Mouse (Mus musculus) hindlimb bud, embryonic 11.5 days (tissue): ENCODE data around the gene Trim24.
"Not testable (repeated sequence)": the region's sequence is repeated elsewhere in the genome, so short reads cannot be mapped to it uniquely, and the experiment has no call there.

Experiments
- DNase-seq: peaks from one replicate; pipeline ENCODE4 v3.0.0-alpha.2; 2012; ENCODE audit warnings: low read depth, low spot score; ENCODE audit errors: extremely low spot score

The Trim24 gene

DNA sequence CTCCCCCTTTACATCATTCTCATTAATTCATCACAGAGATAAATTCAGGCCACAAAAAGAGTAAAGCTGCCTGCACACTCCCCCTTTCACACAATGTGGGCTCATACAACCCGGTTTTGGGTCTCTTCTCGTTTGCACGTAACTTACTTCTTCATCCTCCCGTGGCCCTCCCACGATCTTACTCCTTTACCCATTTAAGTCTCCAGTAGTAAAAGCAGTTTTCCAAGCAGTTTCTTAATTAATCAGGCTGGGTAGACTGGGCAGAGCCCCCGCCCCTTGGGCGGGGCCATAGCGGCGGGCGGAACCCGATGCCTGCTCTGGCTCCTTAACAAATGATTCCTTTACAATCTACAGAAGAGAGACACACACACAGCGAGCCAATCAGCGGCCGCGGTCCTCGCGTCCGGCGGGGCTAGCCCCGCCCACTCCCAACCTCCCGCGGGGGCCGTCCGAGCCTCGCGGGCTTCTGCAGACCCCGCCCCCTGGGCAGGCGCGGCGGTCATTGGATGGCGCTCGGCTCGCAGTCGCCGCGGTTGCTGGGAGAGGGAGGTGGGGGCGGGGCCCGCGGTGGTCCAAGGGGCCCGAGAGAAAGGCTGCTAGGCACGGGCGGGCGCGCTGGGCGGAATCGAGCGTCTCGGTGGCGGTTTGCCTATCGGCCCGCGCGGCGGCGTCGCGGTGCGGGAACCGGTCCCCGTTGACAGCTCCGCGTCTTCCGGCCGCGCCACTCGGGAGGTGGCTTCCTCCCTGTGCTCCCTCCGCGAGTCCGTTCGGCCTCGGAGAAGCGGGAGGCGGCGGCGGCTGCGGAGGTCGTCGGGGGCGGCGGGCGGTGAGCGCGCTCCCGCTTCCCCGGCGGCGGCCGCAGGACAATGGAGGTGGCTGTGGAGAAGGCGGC lies at the start of gene Trim24:
Trim24 (plus strand) TSS at position 567 of the 892 bp plus-strand sequence.
- peak; percentile 89 for DNase-seq

DNA sequence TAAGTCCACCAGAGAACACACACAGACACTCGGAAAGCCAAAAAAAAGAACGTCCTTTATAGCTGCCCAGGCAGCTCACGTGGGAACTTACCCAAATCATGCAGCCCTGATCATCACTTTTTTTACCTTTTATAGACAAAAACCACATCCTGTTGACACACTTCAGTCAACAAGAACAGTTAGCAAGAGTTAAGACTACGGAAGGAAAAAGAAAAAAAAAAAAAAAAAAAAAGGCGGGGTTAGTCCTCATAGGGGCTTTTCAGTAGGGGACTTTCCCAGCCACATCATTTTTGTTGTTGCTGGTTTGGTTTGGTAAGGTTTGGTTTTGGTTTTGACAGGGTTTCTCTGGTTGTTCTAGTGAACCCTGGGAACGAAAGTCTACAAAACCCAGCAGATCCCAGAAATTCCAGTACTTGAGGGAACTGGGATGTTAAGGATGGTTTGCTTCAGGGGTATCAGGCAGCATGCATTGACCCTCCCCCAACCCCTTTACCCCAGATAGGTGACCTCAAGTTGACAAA lies 49.0 kb upstream of the Trim24 start:
- no peak for DNase-seq

DNA sequence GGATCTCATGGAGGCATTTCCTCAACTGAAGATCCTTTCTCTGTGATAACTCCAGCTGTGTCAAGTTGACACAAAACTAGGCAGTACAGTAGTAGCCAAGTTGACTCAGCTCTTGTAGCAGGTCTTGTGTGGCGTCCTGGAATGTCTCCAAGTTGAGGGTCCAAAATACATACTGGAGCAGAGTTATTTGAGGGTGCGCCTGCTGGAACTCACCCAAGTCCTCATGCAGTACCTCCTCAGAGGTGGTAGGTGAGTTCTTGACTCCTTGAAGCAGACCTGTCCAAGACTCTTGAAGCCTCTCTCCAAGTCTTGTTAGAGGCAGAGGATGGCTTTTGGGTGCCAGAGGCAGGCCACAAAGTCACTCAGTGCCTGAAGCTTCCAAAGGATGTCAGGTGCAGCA lies 48.2 kb upstream of the Trim24 start:
- no peak for DNase-seq

DNA sequence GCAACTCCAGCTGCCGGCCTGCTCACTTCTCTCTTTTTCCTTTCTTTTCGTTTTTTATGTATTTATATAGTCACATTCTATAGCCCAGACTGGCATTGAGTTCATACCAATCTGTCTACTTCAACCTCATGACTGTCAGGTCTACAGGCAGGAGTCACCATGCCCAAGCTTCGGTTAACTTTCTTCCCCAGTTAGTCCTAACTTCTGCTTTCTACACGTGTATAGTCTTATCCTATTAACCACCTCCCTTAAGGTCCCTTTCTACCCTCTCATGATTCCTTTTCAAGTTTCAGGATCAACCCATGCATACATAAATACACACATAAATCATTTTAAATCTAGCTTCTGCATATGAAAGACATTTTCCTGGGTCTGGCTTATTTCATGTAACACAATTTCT lies 46.9 kb upstream of the Trim24 start:
- DNase-seq, result no peak

DNA sequence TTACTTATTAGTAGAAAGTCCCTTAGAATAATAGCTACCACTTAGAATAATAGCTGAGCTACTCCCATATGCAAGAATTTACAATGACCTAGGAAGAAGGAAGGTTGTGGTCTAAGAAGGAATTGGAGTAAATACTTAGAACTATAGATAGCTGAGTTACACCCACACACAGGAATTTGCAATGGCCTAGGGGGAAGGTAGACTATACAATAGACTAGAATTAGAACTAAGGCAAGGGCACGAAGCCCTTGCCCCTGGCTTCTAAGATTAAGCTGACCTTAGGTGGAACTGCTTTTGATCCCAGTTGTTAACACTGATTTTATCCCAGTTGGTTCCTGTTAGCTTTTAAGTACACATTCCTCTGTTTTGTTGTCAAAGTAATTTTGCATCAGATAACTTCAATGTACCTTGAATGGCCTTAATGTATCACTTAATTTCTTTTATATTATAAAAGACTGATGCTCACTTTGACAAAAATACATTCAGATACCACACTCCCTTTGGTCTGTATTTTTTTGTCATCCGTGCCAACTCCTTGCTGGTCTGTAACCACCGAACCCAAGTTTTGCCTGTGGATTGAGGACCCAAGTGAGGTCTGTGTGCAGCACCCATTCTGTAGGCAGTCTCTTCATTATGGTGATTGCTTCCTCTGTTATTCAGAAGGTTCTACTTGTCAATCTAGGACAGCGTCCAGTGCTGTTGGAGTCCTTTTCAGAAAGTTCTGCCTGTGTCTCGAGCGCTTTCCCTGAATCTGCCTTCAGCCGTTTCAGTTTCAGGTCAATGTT lies 45.1 kb upstream of the Trim24 start:
- DNase-seq, result not testable (repeated sequence)

DNA sequence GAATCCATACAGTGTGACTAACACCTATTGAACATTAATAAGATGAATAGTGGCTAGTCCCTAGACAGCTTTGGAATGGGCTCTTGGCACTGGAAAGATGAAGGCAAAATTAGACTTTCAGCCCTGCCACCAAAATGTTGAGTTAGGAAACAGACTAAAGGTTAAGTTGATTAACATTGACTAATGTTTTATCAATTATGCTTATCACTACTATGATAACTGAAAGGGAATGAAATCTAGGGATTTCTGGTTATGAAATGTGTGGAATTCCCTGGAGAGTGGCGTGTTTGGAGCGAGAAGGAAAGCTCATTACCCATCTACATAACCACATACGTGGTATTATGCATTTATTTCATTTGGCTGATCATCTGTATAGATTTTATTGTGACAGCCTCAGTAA lies 41.7 kb upstream of the Trim24 start:
- no peak for DNase-seq

DNA sequence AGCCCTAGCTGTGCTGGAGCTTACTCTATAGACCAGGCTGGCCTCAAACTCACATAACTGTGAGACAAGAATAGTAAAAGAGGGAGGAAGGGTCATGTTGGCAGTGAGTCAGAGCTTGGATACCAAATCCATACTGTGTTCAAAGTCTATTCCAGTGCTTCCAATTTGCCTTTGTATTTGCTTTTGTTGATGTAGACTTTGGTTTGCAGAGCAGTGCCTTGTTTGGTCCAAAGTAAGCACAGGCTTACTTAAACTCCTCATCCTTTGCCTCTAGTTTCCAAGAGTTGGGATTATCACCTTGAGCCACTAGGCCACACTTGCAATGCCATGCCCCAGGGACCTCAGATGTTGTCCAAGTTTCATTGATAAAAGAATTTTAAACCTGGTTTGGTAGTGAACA lies 41.0 kb upstream of the Trim24 start:
- no peak for DNase-seq

DNA sequence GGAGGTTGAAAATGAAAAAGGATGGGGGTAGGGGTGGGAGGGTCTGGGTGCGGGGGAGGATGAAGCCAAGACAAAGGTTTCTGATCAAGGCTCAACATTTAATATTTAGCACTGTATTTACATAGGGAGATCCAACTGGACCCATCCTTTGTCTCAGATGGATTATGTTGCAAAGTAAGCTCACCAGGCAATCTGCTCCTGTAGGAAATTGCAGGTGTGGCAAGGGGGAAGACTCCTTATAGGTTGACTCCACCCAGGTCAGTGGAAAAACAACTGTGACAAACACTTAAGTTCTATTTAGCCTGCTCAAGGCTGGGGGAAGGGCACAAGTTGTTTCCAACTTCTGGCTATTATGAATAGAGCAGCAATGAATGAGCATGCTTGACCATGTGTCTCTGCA lies 36.9 kb upstream of the Trim24 start:
- no peak for DNase-seq

DNA sequence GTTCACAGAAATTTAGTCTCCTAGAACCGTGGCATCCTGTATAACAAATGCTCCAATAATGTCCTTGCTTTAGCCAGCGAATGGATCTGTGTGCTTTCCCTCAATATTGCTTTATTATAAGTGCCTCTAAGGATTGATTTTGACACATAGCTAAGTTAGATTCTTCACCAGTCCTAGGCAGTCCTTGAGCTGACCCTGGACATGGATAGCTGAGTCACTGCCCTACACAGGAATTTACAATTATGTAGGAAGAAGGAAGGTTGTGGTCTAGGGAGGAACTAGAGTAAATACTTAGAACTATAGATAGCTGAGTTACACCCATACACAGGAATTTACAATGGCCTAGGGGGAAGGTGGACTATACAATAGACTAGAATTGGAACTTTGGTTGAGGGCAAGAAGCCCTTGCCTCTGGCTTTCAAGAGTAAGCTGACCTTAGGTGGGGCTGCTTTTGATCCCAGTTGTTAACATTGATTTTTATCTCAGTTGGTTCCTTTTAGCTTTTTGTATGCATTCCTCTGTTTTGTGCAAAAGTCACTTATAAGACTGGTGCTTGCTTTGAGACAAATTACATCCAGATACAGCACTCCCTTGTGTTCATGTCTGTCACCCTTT lies 33.6 kb upstream of the Trim24 start:
- not testable (repeated sequence) for DNase-seq

DNA sequence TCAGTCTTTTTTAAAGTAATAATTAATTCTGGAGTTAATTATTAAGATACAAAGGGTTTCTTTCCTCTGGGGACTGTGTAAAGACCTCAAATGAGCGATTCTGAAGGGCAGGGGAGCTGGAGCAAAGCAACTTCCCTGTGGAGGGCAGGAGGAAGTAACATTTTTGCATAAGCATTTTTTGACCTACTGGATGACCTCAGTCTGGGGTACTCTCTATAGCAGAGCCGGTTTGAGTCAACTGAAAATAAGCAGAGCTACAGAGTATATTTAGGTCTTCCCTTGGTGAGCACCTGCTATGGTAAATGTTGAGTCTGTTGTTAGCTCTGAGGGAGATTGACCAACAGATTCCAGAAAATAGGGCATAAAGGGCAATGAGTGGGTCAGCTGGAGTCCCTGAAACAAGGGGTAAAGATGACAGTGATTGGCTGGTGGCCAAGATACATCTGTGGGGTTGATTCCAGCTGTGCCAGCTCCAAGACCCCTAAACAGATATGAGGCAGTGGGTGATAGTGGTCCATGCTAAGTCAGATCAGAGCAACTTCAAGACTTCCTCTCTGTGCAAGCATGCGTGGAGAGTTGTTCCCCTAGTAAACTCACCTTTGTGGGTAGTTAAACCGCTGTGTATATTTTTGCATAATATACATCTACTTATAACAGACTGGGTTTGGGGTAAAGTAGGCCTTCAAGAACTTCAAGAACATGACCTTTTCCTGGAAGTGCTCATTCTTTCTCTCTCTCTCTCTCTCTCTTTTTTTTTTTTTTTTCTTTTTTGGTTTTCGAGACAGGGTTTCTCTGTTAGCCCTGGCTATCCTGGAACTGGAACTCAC lies 27.6 kb upstream of the Trim24 start:
- DNase-seq, result no peak

DNA sequence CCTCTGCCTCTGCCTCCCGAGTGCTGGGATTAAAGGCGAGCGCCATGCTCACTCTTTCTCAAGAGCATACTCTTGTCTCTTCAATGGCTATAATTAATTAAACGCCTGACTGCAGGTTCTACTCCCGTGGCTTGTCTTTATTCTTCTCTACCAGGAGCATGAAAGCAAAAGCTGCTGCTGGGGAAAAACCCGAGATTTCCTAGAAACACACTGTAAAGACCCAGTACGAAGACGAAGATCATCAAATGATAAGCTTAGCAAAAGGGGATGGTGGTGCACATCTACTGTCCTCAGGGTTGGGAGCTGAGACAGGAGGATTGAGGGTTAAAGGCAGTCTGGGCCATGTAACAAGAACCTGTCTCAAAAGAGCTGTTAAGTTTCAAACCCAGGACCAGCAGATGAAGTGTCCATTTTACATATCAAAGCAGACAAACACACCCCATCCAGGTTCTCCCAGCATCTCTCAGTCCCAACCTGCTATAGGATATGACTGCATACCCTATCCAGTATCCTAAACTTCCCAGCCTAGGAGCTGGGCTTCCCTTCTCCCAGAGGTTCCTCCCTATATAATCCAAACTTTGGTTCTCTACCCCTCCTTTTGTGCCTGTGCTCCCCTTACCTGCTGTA lies 26.9 kb upstream of the Trim24 start:
- DNase-seq, result no peak

DNA sequence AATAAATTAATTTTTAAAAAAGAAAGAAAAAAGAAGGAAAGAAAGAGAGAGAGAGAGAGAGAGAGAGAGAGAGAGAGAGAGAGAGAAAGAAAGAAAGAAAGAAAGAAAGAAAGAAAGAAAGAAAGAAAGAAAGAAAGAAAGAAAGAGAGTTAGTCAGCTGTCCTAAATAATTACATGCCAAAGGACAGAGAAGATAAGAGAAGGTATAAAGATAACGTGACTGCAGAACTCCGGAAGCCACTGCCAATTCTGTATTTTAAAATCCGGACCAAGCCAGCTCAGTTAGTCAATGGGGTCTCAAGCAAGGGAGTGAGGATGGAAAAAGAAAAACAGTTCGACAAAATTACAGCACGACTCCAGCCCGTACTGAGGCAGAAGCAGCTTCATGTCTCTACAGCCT lies 25.7 kb upstream of the Trim24 start:
- not testable (repeated sequence) for DNase-seq

DNA sequence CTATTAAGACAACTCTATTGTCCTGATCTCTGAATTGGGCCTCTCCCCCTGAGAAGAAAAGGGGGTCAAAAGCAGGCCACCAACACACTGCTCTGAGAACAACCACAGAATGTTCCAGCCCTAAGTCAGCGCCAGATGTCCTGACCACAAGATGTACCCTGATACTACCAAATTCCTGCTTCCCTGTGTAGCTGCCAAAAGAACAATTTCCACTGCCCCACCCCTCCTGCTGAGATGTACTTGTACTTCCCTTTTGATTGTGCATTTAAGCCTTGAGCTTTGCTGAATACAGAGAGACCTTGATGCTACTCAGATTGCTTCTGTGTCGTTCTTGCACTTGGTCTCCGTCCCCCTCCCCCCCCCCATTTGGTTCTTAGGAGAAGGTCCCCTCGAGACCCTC lies 23.1 kb upstream of the Trim24 start:
- DNase-seq, result not testable (repeated sequence)

DNA sequence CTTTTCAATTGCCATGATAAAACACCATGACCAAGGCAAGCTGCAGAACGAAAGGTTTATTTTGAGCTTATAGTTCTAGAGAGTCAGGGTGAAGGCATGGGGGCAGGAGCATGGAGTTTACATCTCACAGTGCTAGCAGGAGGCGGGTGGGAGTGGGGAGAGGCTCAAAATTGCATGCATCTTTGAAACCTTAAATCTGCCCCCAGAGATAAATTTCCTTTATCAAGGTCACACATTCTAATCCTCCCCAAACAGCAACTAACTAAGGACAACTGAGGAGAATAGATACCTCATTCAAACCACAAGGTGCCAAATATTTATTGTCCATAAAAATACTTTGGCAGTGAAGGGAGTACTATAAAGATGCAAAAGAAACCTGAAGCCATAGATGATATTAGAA lies 19.3 kb upstream of the Trim24 start:
- DNase-seq, result no peak

DNA sequence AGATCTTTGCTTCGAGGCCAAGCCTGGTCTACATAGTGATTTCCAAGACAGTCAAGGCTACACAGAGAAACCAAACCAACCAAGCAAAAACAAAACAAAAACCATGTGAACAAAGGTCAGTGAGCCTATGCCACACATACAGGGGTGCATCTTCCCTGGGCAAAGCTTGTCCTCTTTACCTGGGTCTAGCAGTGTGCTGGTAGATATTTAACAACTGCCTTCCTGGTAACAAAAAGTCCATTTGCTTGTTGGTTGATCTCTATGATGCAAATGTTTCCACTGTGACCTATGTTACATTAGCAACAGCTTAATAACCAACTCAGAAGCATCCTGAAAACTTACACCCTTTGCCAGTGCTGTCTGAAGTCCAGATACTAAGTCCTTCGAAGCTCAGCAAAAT lies 17.3 kb upstream of the Trim24 start:
- DNase-seq, result no peak

DNA sequence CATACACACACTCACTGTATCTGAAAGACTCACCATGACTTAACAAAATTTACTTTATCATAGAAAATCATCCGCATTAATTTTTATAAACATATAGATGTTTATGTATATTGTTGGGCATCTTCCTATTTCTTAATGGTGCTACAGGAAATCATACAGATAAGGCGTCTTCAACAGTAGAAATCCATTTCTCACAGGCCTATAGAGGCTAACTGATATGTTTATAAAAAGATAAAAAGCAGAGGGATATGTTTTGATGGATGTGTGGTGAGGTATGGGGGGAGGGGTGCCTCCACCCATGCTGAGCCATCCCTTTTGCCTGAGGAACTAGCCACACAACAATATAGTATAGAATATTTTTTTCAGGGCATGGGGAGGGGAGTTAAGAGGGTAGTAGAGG lies 15.2 kb upstream of the Trim24 start:
- no peak for DNase-seq

DNA sequence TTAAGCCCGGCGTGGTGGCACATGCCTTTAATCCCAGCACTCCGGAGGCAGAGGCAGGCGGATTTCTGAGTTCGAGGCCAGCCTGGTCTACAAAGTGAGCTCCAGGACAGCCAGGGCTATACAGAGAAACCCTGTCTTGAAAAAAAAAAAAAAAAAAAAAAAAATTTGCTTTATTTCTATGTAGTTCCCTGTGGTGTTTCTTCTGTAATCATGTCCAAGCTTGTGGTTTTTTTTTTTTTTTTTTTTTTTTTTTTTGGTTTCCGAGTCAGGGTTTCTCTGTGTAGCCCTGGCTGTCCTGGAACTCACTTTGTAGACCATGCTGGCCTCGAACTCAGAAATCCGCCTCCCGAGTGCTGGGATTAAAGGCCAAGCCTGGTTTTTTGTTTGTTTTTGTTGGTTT lies 14.3 kb upstream of the Trim24 start:
- not testable (repeated sequence) for DNase-seq

DNA sequence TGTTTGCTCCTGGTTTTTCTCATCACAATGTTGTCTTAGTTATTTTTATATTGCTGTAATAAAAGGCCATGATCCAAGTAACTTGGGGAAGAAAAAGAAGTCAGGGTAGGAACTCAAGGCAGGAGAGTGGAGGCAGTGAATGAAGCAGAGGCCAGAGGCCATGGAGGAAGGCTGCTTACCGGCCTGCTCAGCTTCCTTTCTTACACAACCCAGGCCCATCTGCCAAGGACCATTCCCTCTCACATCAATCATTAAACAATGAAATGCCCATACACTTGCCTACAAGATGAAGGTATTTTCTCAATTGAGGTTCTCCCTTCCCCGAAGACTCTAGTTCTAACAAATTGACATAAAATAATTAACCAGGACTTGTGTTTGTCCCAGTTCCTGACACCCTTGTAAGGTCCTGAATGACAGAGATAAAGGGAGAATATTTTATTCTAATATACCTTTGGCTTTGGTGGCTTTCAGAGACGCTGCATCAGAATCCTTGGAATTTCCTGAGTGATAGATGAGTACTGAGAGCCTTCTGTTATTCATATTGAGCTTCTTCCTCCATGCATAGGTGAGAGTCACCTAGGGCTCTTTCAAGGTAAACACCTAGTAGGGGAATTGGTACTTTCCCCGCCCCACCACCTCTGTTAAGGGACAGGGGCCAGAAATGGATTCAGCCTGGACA lies 13.3 kb upstream of the Trim24 start:
- no peak for DNase-seq

DNA sequence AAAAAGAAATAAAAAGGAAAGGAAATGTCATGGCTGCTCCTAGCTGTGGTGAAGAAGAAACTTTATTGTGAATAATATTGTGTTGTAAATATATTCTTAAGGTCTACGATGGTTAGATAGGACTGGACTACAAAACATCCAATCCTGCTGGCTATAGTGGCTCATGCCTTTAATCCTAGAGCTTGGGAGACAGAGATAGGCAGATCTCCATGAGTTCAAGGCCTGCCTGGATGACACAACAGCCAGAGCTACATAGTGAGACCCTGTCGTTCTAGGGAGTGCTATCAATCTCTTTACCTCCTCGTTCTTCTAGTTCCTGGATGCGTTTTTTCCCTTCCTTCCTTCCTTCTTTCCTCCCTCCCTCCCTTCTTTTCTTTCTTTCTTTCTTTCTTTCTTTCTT lies 12.5 kb upstream of the Trim24 start:
- DNase-seq, result no peak

DNA sequence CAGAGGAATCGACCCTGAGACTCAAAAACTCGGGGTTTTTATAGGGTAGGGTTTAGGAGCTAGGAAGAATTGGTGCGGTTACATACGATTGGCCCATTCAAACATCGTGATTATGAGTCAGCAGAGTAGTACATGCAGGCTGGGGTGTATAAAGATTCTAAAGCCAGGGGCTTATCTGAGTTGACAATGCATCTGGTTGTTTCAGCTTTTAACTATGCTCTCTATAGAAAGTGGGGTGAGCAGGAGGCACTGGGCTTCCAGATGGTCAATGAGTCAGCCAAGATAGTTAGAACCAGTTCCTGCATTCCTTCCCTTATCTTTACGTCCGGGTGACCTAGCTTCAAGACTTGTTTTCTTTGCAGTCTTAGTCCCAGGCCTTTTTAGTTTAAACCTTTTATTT lies 7.7 kb upstream of the Trim24 start:
- no peak for DNase-seq
